Mouse (Mus musculus) layer of hippocampus, adult 9-11 months (tissue): ENCODE results near the gene Tax1bp1.

Source experiments
- DNase-seq: peaks from one replicate; pipeline ENCODE4 v3.0.0; 2022

Tax1bp1 gene

DNA sequence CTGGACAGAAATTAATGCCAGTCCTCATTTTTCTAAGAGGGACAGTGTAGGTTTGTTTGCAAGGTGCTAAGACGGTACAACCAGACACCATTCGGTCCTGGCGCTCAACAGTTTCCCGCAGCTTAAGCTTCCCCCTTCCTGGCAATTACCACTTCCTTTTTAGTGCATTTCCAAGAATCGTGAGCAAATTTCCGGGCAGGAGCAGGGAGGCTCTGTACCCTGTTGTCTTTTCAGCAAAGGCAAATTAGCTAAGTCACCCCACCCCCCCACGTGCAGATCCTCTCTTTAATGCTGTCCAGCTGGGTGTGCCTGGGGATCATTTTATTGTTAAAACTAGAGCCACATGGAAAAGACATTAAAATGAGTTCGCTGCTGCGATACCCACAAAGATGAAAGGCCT lies 88.7 kb downstream of the Tax1bp1 start:
- DNase-seq = no peak

DNA sequence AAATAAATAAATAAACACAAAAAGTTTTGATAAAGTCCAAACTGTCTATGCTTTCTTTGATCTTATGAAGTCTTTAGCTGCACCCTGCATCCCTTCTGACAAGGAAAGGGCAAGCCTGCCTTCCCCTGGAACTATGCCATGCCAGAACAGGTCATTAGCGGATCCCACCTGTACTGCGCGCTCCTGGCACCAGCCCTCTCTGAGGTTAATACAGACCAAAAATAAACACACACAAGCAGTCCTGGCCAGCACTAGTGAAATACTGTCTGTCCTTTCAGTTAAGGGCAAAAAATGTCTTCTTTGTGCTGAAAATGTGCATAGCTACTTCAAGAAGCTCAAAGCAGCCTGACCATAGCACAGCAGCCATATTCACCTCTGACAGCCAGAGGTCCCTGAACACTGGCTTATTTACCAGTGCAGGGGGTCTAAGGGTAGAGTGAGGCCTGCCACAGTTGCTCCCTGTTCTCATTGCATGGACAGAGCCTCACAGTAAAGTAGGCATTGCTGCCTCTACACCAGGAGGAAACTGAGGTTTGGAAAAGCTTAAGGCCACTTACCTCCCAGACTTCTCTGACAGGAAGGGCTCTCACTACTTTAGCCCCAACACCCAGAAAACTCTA lies 91.8 kb downstream of the Tax1bp1 start:
- DNase-seq = no peak
